Mouse (Mus musculus) hindbrain, embryonic 14.5 days (tissue): ENCODE data around the gene Rassf1. TPM values are rescaled to one million over a fixed set of nuclear protein-coding genes. Genes with fewer than 3 reads are reported as not detected.
A peak's percentile ranks its signal among the peaks of the same experiment; 100 is the strongest.

Experiments
- ATAC-seq: fragments of 200-750 bp; cut with Nextera tagmentation; 2 replicates; pipeline ENCODE4 v1.8.0; 2017; ENCODE audit warnings: moderate number of reproducible peaks, mild to moderate bottlenecking, moderate TSS enrichment, moderate library complexity; ENCODE audit not compliant: low FRiP score
- DNase-seq: peaks from one replicate; pipeline ENCODE4 v3.0.0-alpha.2; 2015; ENCODE audit warnings: low spot score
- H3K27ac ChIP-seq: fragments of 300-500 bp; sonication (generic); 2 replicates; pipeline ENCODE4 v1.5.1; 2014; ENCODE audit warnings: mild to moderate bottlenecking, moderate library complexity
- H3K27me3 ChIP-seq: fragments of 300-500 bp; sonication (generic); 2 replicates; pipeline ENCODE4 v1.6.1; 2014; ENCODE audit warnings: mild to moderate bottlenecking, low read length, mixed read lengths; ENCODE audit not compliant: control insufficient read depth, insufficient read depth
- H3K36me3 ChIP-seq: fragments of 300-500 bp; sonication (generic); replicated peaks from 2 replicates; pipeline ENCODE4 v1.6.1; 2014; ENCODE audit not compliant: control insufficient read depth, insufficient read depth
- H3K4me1 ChIP-seq: fragments of 300-500 bp; sonication (generic); replicated peaks from 2 replicates; pipeline ENCODE4 v1.6.1; 2014; ENCODE audit warnings: antibody characterized with exemption, low read length, mixed read lengths; ENCODE audit not compliant: control insufficient read depth, insufficient read depth
- H3K4me2 ChIP-seq: fragments of 300-500 bp; sonication (generic); replicated peaks from 2 replicates; pipeline ENCODE4 v1.6.1; 2014; ENCODE audit warnings: mild to moderate bottlenecking, moderate library complexity
- H3K4me3 ChIP-seq: fragments of 300-500 bp; sonication (generic); replicated peaks from 2 replicates; pipeline ENCODE4 v1.5.1; 2014; ENCODE audit warnings: mild to moderate bottlenecking, low read length
- H3K9ac ChIP-seq: fragments of 300-500 bp; sonication (generic); 2 replicates; pipeline ENCODE4 v1.6.1; 2014
- H3K9me3 ChIP-seq: fragments of 300-500 bp; sonication (generic); 2 replicates; pipeline ENCODE4 v1.6.1; 2016; ENCODE audit warnings: low read length; ENCODE audit not compliant: control insufficient read depth
- WGBS: fragments of 180-500 bp; shearing (Covaris S2); extraction: QIAGEN DNeasy Blood & Tissue Kit; methylation state at CpG from one replicate; pipeline ENCODE4 v1.1.7; 2014; 5-methylcytosine and 5-hydroxymethylcytosine counted together
- polyA plus RNA-seq: library from polyadenylated mRNA; unstranded; fragments of >200 nt; fragmentation: Nextera tagmentation; extraction: Ambion mirVana; gene quantifications from 2 replicates; pipeline ENCODE4 v1.2.1, GENCODE M21; 2014

The Rassf1 gene
- polyA plus RNA-seq, 1 experiment from 2014 or later, result 32.6 TPM

DNA sequence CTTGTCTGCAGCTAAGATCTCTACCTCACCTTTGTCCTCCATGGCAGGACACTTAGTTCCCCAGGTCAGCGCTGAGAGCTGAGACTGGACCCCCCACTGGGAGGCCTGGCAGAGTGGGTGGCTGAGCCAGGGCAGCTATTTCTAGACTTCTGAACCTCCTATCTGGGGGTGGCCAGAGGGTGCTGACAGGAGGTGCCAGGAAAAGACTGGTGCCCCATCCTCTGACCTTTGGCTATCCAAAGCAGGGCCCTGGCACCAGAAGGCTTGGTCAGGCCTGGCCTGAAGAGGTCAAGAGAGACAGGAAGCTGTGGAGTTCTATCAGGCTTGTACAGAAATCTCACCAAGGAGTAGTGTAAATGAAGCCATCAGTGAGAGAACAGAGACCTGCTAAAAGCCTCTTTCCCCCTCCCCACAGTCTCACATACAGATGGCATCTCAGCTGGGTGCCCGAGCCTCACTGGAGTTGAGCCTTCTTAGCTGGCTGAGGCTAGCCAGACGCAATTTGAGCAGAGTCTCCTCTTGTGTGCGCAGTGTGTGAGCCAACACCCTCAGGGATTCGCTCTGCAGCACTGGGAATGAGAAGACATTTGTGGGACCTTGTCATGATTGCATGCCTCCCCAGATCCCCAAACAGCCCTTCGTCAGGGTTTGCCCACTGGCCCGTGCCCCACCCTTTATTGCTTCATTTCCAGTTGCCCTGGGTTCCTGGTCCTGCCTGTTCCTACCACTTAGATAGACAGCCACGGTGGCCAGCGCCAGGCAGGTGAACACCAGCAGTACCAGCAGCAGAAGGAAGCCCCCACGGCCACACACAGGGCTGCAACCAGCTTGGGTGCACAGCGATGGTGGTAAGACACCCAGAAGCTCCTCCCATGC lies 42.0 kb downstream of the Rassf1 start:
- Histone ChIP-seq H3K27me3 (no peaks in the 10 kb centered on the region), H3K9me3 (no peaks in the 10 kb centered on the region), H3K36me3 (peaks cover 36% of the 10 kb centered on the region), H3K9ac (no peak overlapping the region), H3K4me3 (no peak overlapping the region), H3K27ac (0 out of 2 replicates have a peak overlapping the region, but pooled peaks have one; percentile 38), H3K4me1 (peaks cover 4% of the 10 kb centered on the region), H3K4me2 (no peak overlapping the region)
- 75% methylated on average over 11 of the region's 11 CpGs for WGBS
- DNase-seq (no peak), ATAC-seq (no peak)

DNA sequence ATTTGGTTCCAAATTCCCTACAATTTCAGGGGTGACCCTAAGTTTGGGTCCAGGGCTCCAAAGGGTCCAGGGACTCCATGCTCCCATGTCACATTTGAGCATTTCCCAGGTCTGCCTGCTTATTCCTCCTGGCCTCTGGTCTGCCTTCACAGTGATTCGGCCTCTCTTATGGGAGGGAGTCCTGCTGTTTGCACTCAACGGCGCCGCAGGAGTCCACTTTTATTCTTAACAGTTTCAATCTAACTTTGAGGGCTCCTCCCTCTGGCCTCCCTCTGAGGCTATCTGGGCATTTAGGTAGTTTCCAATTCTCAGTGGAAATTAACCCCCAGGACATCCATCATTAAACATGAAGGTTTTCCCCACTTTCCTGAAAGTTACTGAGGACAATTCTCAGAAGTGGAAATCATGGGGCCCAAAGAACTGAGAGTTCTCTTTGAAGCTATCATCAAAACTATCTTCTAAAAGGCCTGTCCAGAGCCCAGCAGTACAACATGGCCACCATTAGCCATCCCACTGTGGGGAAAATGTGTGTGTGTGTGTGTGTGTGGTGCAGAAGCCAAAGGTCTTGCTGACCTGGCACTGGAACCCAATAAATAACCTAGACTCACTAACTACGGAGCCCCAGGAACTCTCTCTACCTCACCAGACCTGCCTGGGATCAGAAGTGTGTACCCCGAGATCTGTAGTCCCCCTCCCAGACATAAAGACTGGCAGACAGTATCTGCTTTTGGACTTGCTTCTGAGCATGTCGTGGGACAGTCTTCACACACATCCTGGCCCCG lies 43.1 kb downstream of the Rassf1 start:
- no peak overlapping the region for H3K4me3 ChIP-seq
- no peak overlapping the region for H3K9ac ChIP-seq
- no peaks in the 10 kb centered on the region for H3K27me3 ChIP-seq
- DNase-seq, result no peak
- H3K4me1 ChIP-seq, result no peaks in the 10 kb centered on the region
- no peak for ATAC-seq
- no peaks in the 10 kb centered on the region for H3K9me3 ChIP-seq
- peaks cover 36% of the 10 kb centered on the region for H3K36me3 ChIP-seq
- 77% methylated on average over 8 of the region's 8 CpGs for WGBS
- no peak overlapping the region for H3K4me2 ChIP-seq
- no peak overlapping the region for H3K27ac ChIP-seq

DNA sequence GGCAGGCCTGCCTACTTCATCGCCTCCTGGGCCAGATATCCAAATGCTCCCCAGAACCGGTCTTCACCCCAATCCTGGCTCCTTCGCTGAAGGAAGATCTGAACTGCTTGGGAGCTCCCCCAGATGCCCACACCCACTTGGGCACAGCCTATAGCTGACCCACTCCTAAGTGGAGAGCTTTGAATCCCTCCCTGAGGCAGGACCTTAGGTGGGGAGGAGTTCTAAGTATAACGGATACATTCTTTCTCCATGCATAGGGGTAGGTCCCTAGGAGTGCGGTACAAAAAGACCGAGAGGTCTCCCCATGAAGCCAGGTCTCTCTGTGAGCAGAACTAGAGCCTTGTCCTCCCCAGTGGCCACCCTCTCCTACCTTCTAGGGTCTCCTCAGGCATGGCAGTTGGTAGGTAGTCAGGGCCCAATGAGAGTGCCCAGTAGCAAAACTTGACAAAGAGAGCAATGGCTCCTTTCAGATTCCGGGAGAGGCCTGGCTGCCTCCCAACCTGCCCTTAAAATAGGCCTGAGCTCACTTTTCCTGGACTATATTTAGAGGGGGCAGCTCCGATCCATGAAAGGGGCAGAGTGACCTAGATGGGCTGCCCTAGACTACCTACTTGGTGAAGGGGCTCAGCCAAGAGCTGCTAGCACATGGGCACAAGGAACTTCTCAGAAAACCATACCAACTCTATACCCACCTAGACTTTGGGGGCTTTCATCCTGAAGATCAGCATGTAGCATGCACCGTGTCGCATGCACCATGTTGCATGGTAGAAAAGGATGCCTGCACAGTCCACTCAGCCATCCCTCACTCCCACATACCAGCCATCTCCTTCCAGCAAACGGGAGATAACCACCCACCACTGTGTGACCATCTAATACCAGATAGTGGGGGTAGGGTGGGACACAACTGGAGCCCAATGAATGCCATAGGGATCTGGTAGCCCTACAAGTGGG lies 45.5 kb downstream of the Rassf1 start:
- H3K4me3 ChIP-seq, result no peak overlapping the region
- H3K4me1 ChIP-seq, result no peaks in the 10 kb centered on the region
- no peak overlapping the region for H3K4me2 ChIP-seq
- H3K9ac ChIP-seq, result no peak overlapping the region
- H3K36me3 ChIP-seq, result peaks cover 18% of the 10 kb centered on the region
- ATAC-seq (no peak), DNase-seq (no peak)
- no peaks in the 10 kb centered on the region for H3K9me3 ChIP-seq
- H3K27me3 ChIP-seq, result no peaks in the 10 kb centered on the region
- no peak overlapping the region for H3K27ac ChIP-seq
- 92% methylated on average over 11 of the region's 11 CpGs for WGBS

DNA sequence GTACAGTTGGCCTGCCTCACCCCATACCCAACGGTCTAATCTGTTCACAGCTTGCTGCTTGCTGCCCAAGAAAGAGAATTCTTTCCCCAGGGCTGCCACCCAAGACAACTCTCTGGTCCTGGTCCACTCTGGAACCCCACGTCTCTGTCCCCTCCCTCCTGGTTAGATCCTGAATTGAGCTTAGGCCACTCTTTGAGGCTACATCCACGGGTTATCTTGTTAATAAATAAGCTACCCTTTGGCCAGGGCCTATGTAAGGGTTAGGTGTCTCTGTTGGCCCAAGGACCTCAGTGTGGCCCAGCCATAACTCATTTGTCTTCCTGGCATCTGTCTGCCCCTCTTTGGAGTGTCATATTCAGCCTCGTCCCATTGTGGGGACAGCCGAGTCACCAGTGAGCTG lies 47.0 kb downstream of the Rassf1 start:
- 79% methylated on average over 5 of the region's 5 CpGs for WGBS
- ATAC-seq, result no peak
- H3K9ac ChIP-seq, result no peak overlapping the region
- H3K4me2 ChIP-seq, result no peak overlapping the region
- no peaks in the 10 kb centered on the region for H3K9me3 ChIP-seq
- no peak overlapping the region for H3K4me3 ChIP-seq
- no peak for DNase-seq
- peaks cover 8% of the 10 kb centered on the region for H3K36me3 ChIP-seq
- H3K27ac ChIP-seq, result no peak overlapping the region
- peaks cover 4% of the 10 kb centered on the region; the same call in 1 of the 2 replicates for H3K4me1 ChIP-seq
- H3K27me3 ChIP-seq, result no peaks in the 10 kb centered on the region

DNA sequence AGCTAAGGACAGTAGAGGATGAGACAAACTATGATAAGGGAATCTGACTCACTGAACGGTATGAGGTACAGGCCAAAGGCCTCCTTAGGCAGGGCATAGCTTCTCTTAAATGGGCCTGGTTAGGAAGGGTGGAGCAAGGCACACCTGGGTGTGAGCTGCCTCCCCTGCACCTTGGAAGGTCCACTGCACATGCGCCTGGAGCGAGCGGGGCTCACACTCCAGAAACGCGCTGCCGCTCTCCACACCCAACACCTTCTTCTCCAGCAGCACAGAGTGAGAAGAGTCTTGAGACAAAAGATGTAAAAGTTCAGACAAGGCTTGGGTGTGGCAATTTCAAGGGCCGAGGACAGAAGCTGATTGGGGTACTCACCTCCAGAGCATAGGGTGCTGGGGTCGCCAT lies 48.1 kb downstream of the Rassf1 start:
- ATAC-seq (no peak), DNase-seq (no peak)

DNA sequence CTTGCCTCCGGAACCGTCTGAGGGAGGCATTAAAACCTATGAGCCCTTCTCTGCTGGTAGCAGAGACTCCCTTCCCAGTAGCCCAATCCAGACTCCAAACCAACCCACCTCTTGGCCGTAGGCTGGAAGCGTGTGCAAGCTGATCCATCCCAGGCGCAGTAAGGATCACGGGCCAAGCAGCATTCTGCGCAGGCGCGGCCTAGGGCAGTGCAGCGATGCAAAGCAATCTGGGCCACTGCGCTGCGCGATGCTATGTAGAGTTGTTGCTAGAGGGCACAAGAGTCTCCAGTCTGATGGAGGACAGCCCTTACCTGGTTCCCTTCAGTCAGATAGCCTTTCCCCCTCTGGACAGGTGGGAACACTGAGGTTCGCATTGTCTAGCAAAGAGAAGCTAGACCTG lies 48.5 kb downstream of the Rassf1 start:
- Histone ChIP-seq H3K4me3 (no peak overlapping the region), H3K4me2 (no peak overlapping the region), H3K36me3 (no peaks in the 10 kb centered on the region), H3K4me1 (peaks cover 10% of the 10 kb centered on the region), H3K27me3 (no peaks in the 10 kb centered on the region), H3K9ac (0 out of 2 replicates have a peak overlapping the region, but pooled peaks have one; percentile 8), H3K27ac (no peak overlapping the region), H3K9me3 (no peaks in the 10 kb centered on the region)
- no peak for ATAC-seq
- DNase-seq, result no peak
- 66% methylated on average over 14 of the region's 14 CpGs for WGBS

More for the DNA sequence above, 48.1 kb downstream of the Rassf1 start:
- Histone ChIP-seq H3K36me3 (no peaks in the 10 kb centered on the region), H3K9ac (no peak overlapping the region), H3K4me2 (no peak overlapping the region), H3K27me3 (no peaks in the 10 kb centered on the region), H3K9me3 (no peaks in the 10 kb centered on the region), H3K4me1 (peaks cover 5% of the 10 kb centered on the region; the same call in 1 of the 2 replicates), H3K4me3 (no peak overlapping the region), H3K27ac (no peak overlapping the region)
- WGBS, result 91% methylated on average over 9 of the region's 9 CpGs

DNA sequence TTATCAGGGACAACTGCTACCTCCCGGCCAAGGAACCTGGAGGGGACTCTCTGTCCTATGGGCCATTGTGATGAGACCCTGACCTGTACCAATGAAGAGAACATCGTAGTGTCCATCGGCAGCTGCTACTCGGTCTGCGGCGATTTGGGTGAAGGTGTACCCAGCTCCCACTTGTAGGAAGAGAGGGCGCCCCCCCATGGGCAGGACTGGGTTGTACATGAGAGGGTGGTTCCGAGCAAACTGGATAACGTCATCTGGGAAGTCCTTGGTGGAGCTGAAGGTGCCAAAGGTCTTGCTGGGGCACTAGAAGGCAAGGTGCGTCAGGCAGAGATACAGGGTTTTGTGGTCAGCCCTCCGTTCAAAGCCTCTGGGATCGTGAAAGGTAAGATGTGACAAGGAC lies 49.4 kb downstream of the Rassf1 start:
- H3K9me3 ChIP-seq, result no peaks in the 10 kb centered on the region
- H3K27ac ChIP-seq, result no peak overlapping the region
- H3K4me3 ChIP-seq, result no peak overlapping the region
- no peak overlapping the region for H3K9ac ChIP-seq
- no peak overlapping the region for H3K4me2 ChIP-seq
- H3K27me3 ChIP-seq, result no peaks in the 10 kb centered on the region
- ATAC-seq (no peak), DNase-seq (no peak)
- H3K4me1 ChIP-seq, result peaks cover 12% of the 10 kb centered on the region
- WGBS, result 85% methylated on average over 12 of the region's 12 CpGs
- no peaks in the 10 kb centered on the region for H3K36me3 ChIP-seq

DNA sequence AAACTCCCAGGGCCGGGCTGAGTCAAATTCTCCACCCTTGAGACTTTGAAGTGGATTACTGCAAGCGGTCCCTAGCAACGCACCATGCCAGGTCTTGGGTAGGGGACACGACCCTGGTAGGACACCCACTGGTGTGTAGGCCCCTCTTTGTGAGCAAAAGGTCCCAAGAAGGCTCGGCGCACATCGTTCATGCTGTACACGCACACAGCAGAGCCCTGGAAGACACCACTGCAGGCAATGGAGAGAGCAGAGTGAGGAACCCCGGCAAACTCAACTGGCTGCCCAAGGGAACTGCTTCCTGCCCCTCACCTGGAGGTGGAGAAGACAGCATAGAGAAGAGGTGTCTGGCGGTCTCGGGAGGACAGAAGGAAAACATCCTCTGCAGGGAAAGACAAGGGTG lies 49.9 kb downstream of the Rassf1 start:
- no peak for ATAC-seq
- H3K4me2 ChIP-seq, result no peak overlapping the region
- WGBS, result 87% methylated on average over 11 of the region's 11 CpGs
- no peak overlapping the region for H3K9ac ChIP-seq
- no peaks in the 10 kb centered on the region for H3K36me3 ChIP-seq
- no peak overlapping the region for H3K4me3 ChIP-seq
- H3K27ac ChIP-seq, result no peak overlapping the region
- no peaks in the 10 kb centered on the region for H3K27me3 ChIP-seq
- H3K4me1 ChIP-seq, result peaks cover 12% of the 10 kb centered on the region
- H3K9me3 ChIP-seq, result no peaks in the 10 kb centered on the region
- DNase-seq, result no peak
